Mouse (Mus musculus) gastrocnemius, postnatal 36 days (tissue): ENCODE measurements around the gene Fbxo46. TPM values are rescaled to one million over a fixed set of nuclear protein-coding genes. Genes with fewer than 3 reads are reported as not detected.

ENCODE experiments used
- DNase-seq, 2 experiments: peaks; one replicate each; pipeline ENCODE4 v3.0.0; 2022
- intact Hi-C: fragments of 180-260 bp; cut with DNase I; formaldehyde crosslinking; loops from one replicate; pipeline ENCODE4 v1.15.1; 2025
- total RNA-seq, 2 experiments: library from RNA; stranded (reverse); gene quantifications; 2 replicates each; pipeline ENCODE4 v1.2.3; 2021

The Fbxo46 gene
- total RNA-seq, 2 experiments from 2014 or later = 2.0 to 2.8 TPM

GRCm38 (mm10) chr7:19092381-19093173 is 27.1 kb upstream of the Fbxo46 start:
- intact Hi-C loops = loop anchor here (2.0 kb wide), 1 partner anchor 24 kb away; no protein-coding TSS in a partner anchor
- DNase-seq = no peak

GRCm38 (mm10) chr7:19093174-19093521 is 26.5 kb upstream of the Fbxo46 start:
- intact Hi-C loops = loop anchor here (2.0 kb wide), 1 partner anchor 24 kb away; no protein-coding TSS in a partner anchor
- DNase-seq = peak; percentile 83 to 87

GRCm38 (mm10) chr7:19093537-19094385 is 25.9 kb upstream of the Fbxo46 start:
- intact Hi-C loops = loop anchor here (2.0 kb wide), 2 partner anchors 25 kb away; partner anchors contain the start of genes Fbxo46 and Gm4969
- peak; percentile 92 to 96 for DNase-seq

- intact Hi-C loops = loop anchor here (2.0 kb wide), 1 partner anchor 24 kb away; the partner anchor contains the start of genes Fbxo46 and Gm4969
- no peak for DNase-seq
Observed at GRCm38 (mm10) chr7:19094471-19094825, 25.2 kb upstream of the Fbxo46 start, which contains the start of gene Six5. Six5 (plus strand) TSS chr7:19094594.

GRCm38 (mm10) chr7:19094826-19095750 is 24.6 kb upstream of the Fbxo46 start:
- DNase-seq = no peak
- intact Hi-C loops = loop anchor here (2.0 kb wide), 1 partner anchor 24 kb away; the partner anchor contains the start of genes Fbxo46 and Gm4969

GRCm38 (mm10) chr7:19095751-19096110 is 23.9 kb upstream of the Fbxo46 start:
- peak in 1 of 2 experiments; percentile 62 for DNase-seq
- intact Hi-C loops = loop anchor here (2.0 kb wide), 1 partner anchor 23 kb away; the partner anchor contains the start of genes Fbxo46 and Gm4969

GRCm38 (mm10) chr7:19096421-19096976 is 23.2 kb upstream of the Fbxo46 start:
- no peak for DNase-seq
- intact Hi-C loops = no loop called here

- DNase-seq = no peak
- intact Hi-C loops = no loop called here
Observed at GRCm38 (mm10) chr7:19097217-19097616, 22.4 kb upstream of the Fbxo46 start.

- DNase-seq = no peak
Observed at GRCm38 (mm10) chr7:19097863-19098262, 21.8 kb upstream of the Fbxo46 start.

GRCm38 (mm10) chr7:19098811-19099210 is 20.8 kb upstream of the Fbxo46 start:
- DNase-seq = no peak
- intact Hi-C loops = no loop called here

More at GRCm38 (mm10) chr7:19097863-19098262, 21.8 kb upstream of the Fbxo46 start:
- intact Hi-C loops = no loop called here

GRCm38 (mm10) chr7:19100290-19100689 is 19.4 kb upstream of the Fbxo46 start:
- intact Hi-C loops = no loop called here
- DNase-seq = no peak

- no peak for DNase-seq
- intact Hi-C loops = no loop called here
Observed at GRCm38 (mm10) chr7:19103741-19104140, 15.9 kb upstream of the Fbxo46 start.

GRCm38 (mm10) chr7:19104486-19104885 is 15.2 kb upstream of the Fbxo46 start:
- intact Hi-C loops = no loop called here
- DNase-seq = no peak

- intact Hi-C loops = no loop called here
- DNase-seq = no peak
Observed at GRCm38 (mm10) chr7:19107436-19107835, 12.2 kb upstream of the Fbxo46 start.

GRCm38 (mm10) chr7:19109565-19109964 is 10.1 kb upstream of the Fbxo46 start:
- intact Hi-C loops = no loop called here
- DNase-seq = no peak

GRCm38 (mm10) chr7:19118028-19118771 is 1.5 kb upstream of the Fbxo46 start, which contains the start of gene Gm4969:
Gm4969 (minus strand) TSS chr7:19118368.
- intact Hi-C loops = loop anchor here (2.0 kb wide), 1 partner anchor 23 kb away; the partner anchor contains the start of gene Six5
- no peak for DNase-seq

- DNase-seq = no peak
- intact Hi-C loops = loop anchor here (2.0 kb wide), 1 partner anchor 24 kb away; the partner anchor contains the start of gene Six5
Observed at GRCm38 (mm10) chr7:19119083-19119482, 576 bp upstream of the Fbxo46 start.

- intact Hi-C loops = no loop called here
- no peak for DNase-seq
Observed at GRCm38 (mm10) chr7:19121686-19122085, 2.0 kb downstream of the Fbxo46 start.

- intact Hi-C loops = no loop called here
- no peak for DNase-seq
Observed at GRCm38 (mm10) chr7:19124713-19125112, 5.1 kb downstream of the Fbxo46 start.
